Mouse (Mus musculus) liver, embryonic 13.5 days (tissue): ENCODE measurements around the gene Mrap. TPM values are rescaled to one million over a fixed set of nuclear protein-coding genes. Genes with fewer than 3 reads are reported as not detected.
A peak's percentile ranks its signal among the peaks of the same experiment; 100 is the strongest.

Experiments
- ATAC-seq: fragments of 200-750 bp; cut with Nextera tagmentation; 2 replicates; pipeline ENCODE4 v1.8.0; 2017; ENCODE audit warnings: low read depth, mild to moderate bottlenecking, moderate number of reproducible peaks, moderate library complexity
- DNase-seq: peaks from one replicate; pipeline ENCODE4 v3.0.0; 2022
- H3K27ac ChIP-seq: fragments of 300-500 bp; sonication (generic); 2 replicates; pipeline ENCODE4 v1.5.1; 2015; ENCODE audit warnings: moderate library complexity, mild to moderate bottlenecking, inconsistent platforms
- H3K27me3 ChIP-seq: fragments of 300-500 bp; sonication (generic); 2 replicates; pipeline ENCODE4 v1.6.1; 2015; ENCODE audit warnings: mild to moderate bottlenecking, inconsistent platforms
- H3K36me3 ChIP-seq: fragments of 300-500 bp; sonication (generic); 2 replicates; pipeline ENCODE4 v1.6.1; 2015; ENCODE audit warnings: mild to moderate bottlenecking, inconsistent platforms
- H3K4me1 ChIP-seq: fragments of 300-500 bp; sonication (generic); replicated peaks from 2 replicates; pipeline ENCODE4 v1.6.1; 2015; ENCODE audit warnings: inconsistent platforms
- H3K4me2 ChIP-seq: fragments of 300-500 bp; sonication (generic); 2 replicates; pipeline ENCODE4 v1.6.1; 2015; ENCODE audit warnings: inconsistent platforms, mild to moderate bottlenecking, moderate library complexity
- H3K4me3 ChIP-seq: fragments of 300-500 bp; sonication (generic); replicated peaks from 2 replicates; pipeline ENCODE4 v1.5.1; 2015; ENCODE audit warnings: mild to moderate bottlenecking, inconsistent platforms
- H3K9ac ChIP-seq: fragments of 300-500 bp; sonication (generic); 2 replicates; pipeline ENCODE4 v1.6.1; 2015; ENCODE audit warnings: mild to moderate bottlenecking, inconsistent platforms
- H3K9me3 ChIP-seq: fragments of 300-500 bp; sonication (generic); replicated peaks from 2 replicates; pipeline ENCODE4 v1.6.1; 2016; ENCODE audit warnings: inconsistent platforms
- WGBS: fragments of 180-500 bp; shearing (Covaris S2); methylation state at CpG from one replicate; pipeline ENCODE4 v1.1.7; 2015; ENCODE audit not compliant: insufficient replicate concordance; 5-methylcytosine and 5-hydroxymethylcytosine counted together
- polyA plus RNA-seq: library from polyadenylated mRNA; unstranded; fragments of >200 nt; fragmentation: Nextera tagmentation; extraction: Ambion mirVana; gene quantifications from 2 replicates; pipeline ENCODE4 v1.2.1, GENCODE M21; 2015

Gene Mrap
- polyA plus RNA-seq, 1 experiment from 2014 or later: 52.6 TPM

- H3K9me3 ChIP-seq: no peaks in the 10 kb centered on the region
- WGBS: 58% methylated on average over 3 of the region's 3 CpGs
- 0 out of 2 replicates have a peak overlapping the region, but pooled peaks have one; percentile 19 for H3K9ac ChIP-seq
- ATAC-seq (no peak), DNase-seq (no peak)
- H3K27ac ChIP-seq: peak overlapping the region; percentile 87
- H3K4me1 ChIP-seq: peaks cover 38% of the 10 kb centered on the region
- no peak overlapping the region for H3K4me3 ChIP-seq
- peak overlapping the region; percentile 34; the same call in 1 of the 2 replicates for H3K4me2 ChIP-seq
- no peaks in the 10 kb centered on the region for H3K27me3 ChIP-seq
- H3K36me3 ChIP-seq: peaks cover 81% of the 10 kb centered on the region
Observed at GRCm38 (mm10) chr16:90759335-90759734, 21.3 kb downstream of the Mrap start.

GRCm38 (mm10) chr16:90760515-90760914 is 22.5 kb downstream of the Mrap start:
- peaks cover 74% of the 10 kb centered on the region for H3K36me3 ChIP-seq
- peak overlapping the region; percentile 63 for H3K9ac ChIP-seq
- ATAC-seq (peak; percentile 98), DNase-seq (no peak)
- H3K27ac ChIP-seq: peak overlapping the region; percentile 87
- WGBS: 16% methylated on average over 4 of the region's 4 CpGs
- no peaks in the 10 kb centered on the region for H3K9me3 ChIP-seq
- peak overlapping the region; percentile 49 for H3K4me2 ChIP-seq
- H3K4me3 ChIP-seq: no peak overlapping the region
- H3K4me1 ChIP-seq: peaks cover 40% of the 10 kb centered on the region
- no peaks in the 10 kb centered on the region for H3K27me3 ChIP-seq

GRCm38 (mm10) chr16:90765195-90765877 is 27.3 kb downstream of the Mrap start:
- Histone ChIP-seq H3K27me3 (no peaks in the 10 kb centered on the region), H3K36me3 (peaks cover 80% of the 10 kb centered on the region), H3K4me1 (peaks cover 26% of the 10 kb centered on the region), H3K4me3 (no peak overlapping the region), H3K4me2 (no peak overlapping the region), H3K9me3 (no peaks in the 10 kb centered on the region), H3K9ac (0 out of 2 replicates have a peak overlapping the region, but pooled peaks have one; percentile 13), H3K27ac (no peak overlapping the region; the same call in 1 of the 2 replicates)
- ATAC-seq (no peak), DNase-seq (no peak)
- 81% methylated on average over 9 of the region's 9 CpGs for WGBS

- 86% methylated on average over 15 of the region's 15 CpGs for WGBS
- Histone ChIP-seq H3K4me1 (peaks cover 9% of the 10 kb centered on the region), H3K27me3 (no peaks in the 10 kb centered on the region), H3K4me2 (no peak overlapping the region), H3K9ac (no peak overlapping the region), H3K9me3 (no peaks in the 10 kb centered on the region), H3K36me3 (peaks cover 86% of the 10 kb centered on the region), H3K27ac (no peak overlapping the region), H3K4me3 (no peak overlapping the region)
- ATAC-seq (no peak), DNase-seq (no peak)
Observed at GRCm38 (mm10) chr16:90766919-90767454, 29.0 kb downstream of the Mrap start.

- Histone ChIP-seq H3K9ac (no peak overlapping the region), H3K4me3 (no peak overlapping the region), H3K4me1 (0 out of 2 replicates have a peak, but pooled peaks cover 1% of the 10 kb centered on the region), H3K36me3 (peaks cover 96% of the 10 kb centered on the region), H3K27me3 (no peaks in the 10 kb centered on the region), H3K9me3 (no peaks in the 10 kb centered on the region), H3K27ac (no peak overlapping the region), H3K4me2 (no peak overlapping the region)
- 89% methylated on average over 12 of the region's 12 CpGs for whole genome bisulfite sequencing
- DNase-seq: no peak
- no peak for ATAC-seq
Observed at GRCm38 (mm10) chr16:90774216-90774615, 36.2 kb downstream of the Mrap start.

GRCm38 (mm10) chr16:90774646-90775045 is 36.6 kb downstream of the Mrap start:
- H3K9ac ChIP-seq: no peak overlapping the region
- H3K36me3 ChIP-seq: peaks cover 96% of the 10 kb centered on the region
- ATAC-seq: no peak
- no peak overlapping the region for H3K4me2 ChIP-seq
- H3K27me3 ChIP-seq: no peaks in the 10 kb centered on the region
- H3K27ac ChIP-seq: no peak overlapping the region
- DNase-seq: no peak
- H3K4me1 ChIP-seq: 0 out of 2 replicates have a peak, but pooled peaks cover 6% of the 10 kb centered on the region
- H3K9me3 ChIP-seq: no peaks in the 10 kb centered on the region
- WGBS: 85% methylated on average over 6 of the region's 6 CpGs
- H3K4me3 ChIP-seq: no peak overlapping the region

- no peak overlapping the region for H3K4me3 ChIP-seq
- DNase-seq: no peak
- WGBS: 73% methylated on average over 10 of the region's 10 CpGs
- no peaks in the 10 kb centered on the region for H3K9me3 ChIP-seq
- peaks cover 97% of the 10 kb centered on the region for H3K36me3 ChIP-seq
- 0 out of 2 replicates have a peak, but pooled peaks cover 6% of the 10 kb centered on the region for H3K4me1 ChIP-seq
- no peak overlapping the region for H3K9ac ChIP-seq
- H3K27ac ChIP-seq: no peak overlapping the region
- no peak overlapping the region for H3K4me2 ChIP-seq
- no peak for ATAC-seq
- H3K27me3 ChIP-seq: no peaks in the 10 kb centered on the region
Observed at GRCm38 (mm10) chr16:90775946-90776520, 38.0 kb downstream of the Mrap start.

GRCm38 (mm10) chr16:90779783-90780182 is 41.8 kb downstream of the Mrap start:
- Histone ChIP-seq H3K4me3 (no peak overlapping the region), H3K27me3 (no peaks in the 10 kb centered on the region), H3K9me3 (no peaks in the 10 kb centered on the region), H3K36me3 (peaks cover 95% of the 10 kb centered on the region), H3K9ac (no peak overlapping the region), H3K4me1 (0 out of 2 replicates have a peak, but pooled peaks cover 6% of the 10 kb centered on the region), H3K4me2 (no peak overlapping the region), H3K27ac (no peak overlapping the region)
- WGBS: 74% methylated on average over 11 of the region's 11 CpGs
- ATAC-seq (peak; percentile 87), DNase-seq (no peak)

- ATAC-seq: no peak
- no peak overlapping the region for H3K9ac ChIP-seq
- DNase-seq: no peak
- no peak overlapping the region for H3K27ac ChIP-seq
- WGBS: 84% methylated on average over 11 of the region's 11 CpGs
- H3K4me3 ChIP-seq: no peak overlapping the region
- H3K27me3 ChIP-seq: no peaks in the 10 kb centered on the region
- 0 out of 2 replicates have a peak, but pooled peaks cover 6% of the 10 kb centered on the region for H3K4me1 ChIP-seq
- peaks cover 93% of the 10 kb centered on the region for H3K36me3 ChIP-seq
- no peak overlapping the region for H3K4me2 ChIP-seq
- H3K9me3 ChIP-seq: no peaks in the 10 kb centered on the region
Observed at GRCm38 (mm10) chr16:90783302-90783701, 45.3 kb downstream of the Mrap start.

GRCm38 (mm10) chr16:90785257-90785656 is 47.2 kb downstream of the Mrap start:
- DNase-seq (no peak), ATAC-seq (no peak)
- H3K4me1 ChIP-seq: no peaks in the 10 kb centered on the region
- peaks cover 93% of the 10 kb centered on the region for H3K36me3 ChIP-seq
- H3K9me3 ChIP-seq: no peaks in the 10 kb centered on the region
- H3K4me2 ChIP-seq: no peak overlapping the region
- no peak overlapping the region for H3K9ac ChIP-seq
- H3K4me3 ChIP-seq: no peak overlapping the region
- no peaks in the 10 kb centered on the region for H3K27me3 ChIP-seq
- 81% methylated on average over 4 of the region's 4 CpGs for WGBS
- no peak overlapping the region for H3K27ac ChIP-seq

GRCm38 (mm10) chr16:90788580-90788979 is 50.6 kb downstream of the Mrap start:
- no peaks in the 10 kb centered on the region for H3K4me1 ChIP-seq
- no peak overlapping the region for H3K27ac ChIP-seq
- ATAC-seq: peak; percentile 73
- H3K9me3 ChIP-seq: no peaks in the 10 kb centered on the region
- H3K4me2 ChIP-seq: no peak overlapping the region
- peaks cover 98% of the 10 kb centered on the region for H3K36me3 ChIP-seq
- 75% methylated on average over 6 of the region's 6 CpGs for WGBS
- H3K27me3 ChIP-seq: no peaks in the 10 kb centered on the region
- no peak overlapping the region for H3K4me3 ChIP-seq
- H3K9ac ChIP-seq: no peak overlapping the region
- DNase-seq: no peak
